Mouse (Mus musculus): ENCODE measurements at regions not wholly inside any gene's neighbourhood (a gene's known extent, or its start where the extent isn't known, plus 50 kb on each side); places are given as distances from the start of the nearest gene placed in this dataset.

GRCm38 (mm10) chr8:116373063-116373462, 131.7 kb upstream of the Dynlrb2 start:
- TF ChIP-seq CHD2 (IDR thresholded peaks at IDR 0.05; ENCODE audit: low read depth, low read length) (no peak), HCFC1 (IDR thresholded peaks at IDR 0.05; ENCODE audit: borderline replicate concordance, insufficient read depth, low read length) (no peak), ZNF384 (IDR thresholded peaks at IDR 0.05; ENCODE audit: low read depth, low read length) (no peak), MAFK (IDR thresholded peaks at IDR 0.05; ENCODE audit: insufficient read depth, low read depth, low read length) (no peak), ZC3H11A (IDR thresholded peaks at IDR 0.05; ENCODE audit: borderline replicate concordance, low read depth, low read length) (no peak)

All from ES-E14 (cell line).